Mouse (Mus musculus): ENCODE measurements around the gene Tcea3.

GRCm38 (mm10) chr4:136247729-136248463, at the start of gene Tcea3:
- no peak for TF ChIP-seq CTCF (IDR thresholded peaks at IDR 0.05; ENCODE audit: extremely low read depth, insufficient read depth, insufficient read length, insufficient replicate concordance)
- no peak for TF ChIP-seq POLR2A (IDR thresholded peaks at IDR 0.05; ENCODE audit: low read depth, low read length)

Data from spleen, adult 2 months (tissue).